Mouse (Mus musculus) lung, postnatal 0 days (tissue): ENCODE measurements around the gene Gm21693. TPM values are rescaled to one million over a fixed set of nuclear protein-coding genes. Genes with fewer than 3 reads are reported as not detected.
"Not testable (repeated sequence)": the region's sequence is repeated elsewhere in the genome, so short reads cannot be mapped to it uniquely, and the experiment has no call there.

Experiments used
- ATAC-seq: fragments of 200-750 bp; cut with Nextera tagmentation; 2 replicates; pipeline ENCODE4 v1.8.0; 2017; ENCODE audit warnings: moderate library complexity
- DNase-seq: peaks from one replicate; pipeline ENCODE4 v3.0.0-alpha.2; 2016; ENCODE audit warnings: low spot score
- H3K27ac ChIP-seq: fragments of 300-500 bp; sonication (generic); 2 replicates; pipeline ENCODE4 v1.5.1; 2014; ENCODE audit warnings: antibody characterized with exemption, mild to moderate bottlenecking, low read length, mixed read lengths
- H3K27me3 ChIP-seq: fragments of 300-500 bp; sonication (generic); replicated peaks from 2 replicates; pipeline ENCODE4 v1.6.1; 2014; ENCODE audit warnings: low read length, mixed read lengths; ENCODE audit not compliant: insufficient read depth
- H3K36me3 ChIP-seq: fragments of 300-500 bp; sonication (generic); 2 replicates; pipeline ENCODE4 v1.6.1; 2014; ENCODE audit warnings: low read length, mixed read lengths; ENCODE audit not compliant: insufficient read depth
- H3K4me1 ChIP-seq: fragments of 300-500 bp; sonication (generic); 2 replicates; pipeline ENCODE4 v1.6.1; 2014; ENCODE audit warnings: antibody characterized with exemption, low read depth, low read length, mixed read lengths; ENCODE audit not compliant: insufficient read depth
- H3K4me2 ChIP-seq: fragments of 300-500 bp; sonication (generic); replicated peaks from 2 replicates; pipeline ENCODE4 v1.6.1; 2014; ENCODE audit warnings: low read depth, mild to moderate bottlenecking, low read length, moderate library complexity, mixed read lengths
- H3K4me3 ChIP-seq: fragments of 300-500 bp; sonication (generic); 2 replicates; pipeline ENCODE4 v1.5.1; 2014; ENCODE audit warnings: low read depth, low read length
- H3K9ac ChIP-seq: fragments of 300-500 bp; sonication (generic); replicated peaks from 2 replicates; pipeline ENCODE4 v1.6.1; 2014; ENCODE audit warnings: low read depth, mild to moderate bottlenecking
- H3K9me3 ChIP-seq: fragments of 300-500 bp; sonication (generic); 2 replicates; pipeline ENCODE4 v1.6.1; 2016; ENCODE audit warnings: low read length, mixed read lengths
- WGBS: fragments of 180-500 bp; shearing (Covaris S2); extraction: QIAGEN DNeasy Blood & Tissue Kit; methylation state at CpG from one replicate; pipeline ENCODE4 v1.1.7; 2014; 5-methylcytosine and 5-hydroxymethylcytosine counted together
- polyA plus RNA-seq: library from polyadenylated mRNA; unstranded; fragments of >200 nt; fragmentation: Nextera tagmentation; extraction: Ambion mirVana; gene quantifications from 2 replicates; pipeline ENCODE4 v1.2.1, GENCODE M21; 2015

Gene Gm21693
- polyA plus RNA-seq = not detected in 2 replicates

DNA sequence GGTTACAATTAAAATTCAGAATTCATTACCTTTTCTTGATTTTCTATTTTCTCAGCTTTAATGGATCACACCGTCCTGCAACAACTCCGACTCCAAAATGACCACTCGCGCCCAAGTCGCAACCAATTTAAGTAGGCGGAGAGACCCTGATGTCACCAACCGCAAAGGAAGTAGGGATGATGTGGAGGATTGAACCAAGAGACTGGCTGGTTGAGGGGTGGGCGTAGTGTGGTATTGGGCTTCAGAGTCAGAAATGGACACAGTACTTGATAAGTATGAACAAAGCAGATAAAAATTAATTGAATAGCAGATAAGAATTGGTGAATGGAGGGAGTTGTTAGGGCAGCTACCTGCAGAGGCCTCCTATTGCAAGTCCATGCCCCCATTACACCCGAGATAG lies at the start of gene Gm21693:
Gene Gm21693, minus strand, starts transcription at position 101 of the 400 bp plus-strand sequence.
- not testable (repeated sequence) for H3K27me3 ChIP-seq, H3K9me3 ChIP-seq, H3K4me1 ChIP-seq, H3K27ac ChIP-seq, DNase-seq, H3K4me2 ChIP-seq, H3K9ac ChIP-seq, H3K36me3 ChIP-seq, ATAC-seq, H3K4me3 ChIP-seq
- no CpG with 5 or more reads among the region's 9 CpGs for WGBS

DNA sequence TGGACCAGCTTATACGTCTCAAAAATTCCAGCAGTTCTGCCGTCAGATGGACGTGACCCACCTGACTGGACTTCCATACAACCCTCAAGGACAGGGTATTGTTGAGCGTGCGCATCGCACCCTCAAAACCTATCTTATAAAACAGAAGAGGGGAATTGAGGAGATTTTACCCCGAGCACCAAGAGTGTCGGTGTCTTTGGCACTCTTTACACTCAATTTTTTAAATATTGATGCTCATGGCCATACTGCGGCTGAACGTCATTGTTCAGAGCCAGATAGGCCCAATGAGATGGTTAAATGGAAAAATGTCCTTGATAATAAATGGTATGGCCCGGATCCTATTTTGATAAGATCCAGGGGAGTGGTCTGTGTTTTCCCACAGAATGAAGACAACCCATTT lies 4.5 kb downstream of the Gm21693 start:
- H3K27me3 ChIP-seq, H3K36me3 ChIP-seq, H3K4me2 ChIP-seq, ATAC-seq, DNase-seq, H3K4me3 ChIP-seq, H3K4me1 ChIP-seq, H3K27ac ChIP-seq, H3K9ac ChIP-seq, H3K9me3 ChIP-seq: not testable (repeated sequence)
- WGBS = 100% methylated on average over 1 of the region's 11 CpGs

DNA sequence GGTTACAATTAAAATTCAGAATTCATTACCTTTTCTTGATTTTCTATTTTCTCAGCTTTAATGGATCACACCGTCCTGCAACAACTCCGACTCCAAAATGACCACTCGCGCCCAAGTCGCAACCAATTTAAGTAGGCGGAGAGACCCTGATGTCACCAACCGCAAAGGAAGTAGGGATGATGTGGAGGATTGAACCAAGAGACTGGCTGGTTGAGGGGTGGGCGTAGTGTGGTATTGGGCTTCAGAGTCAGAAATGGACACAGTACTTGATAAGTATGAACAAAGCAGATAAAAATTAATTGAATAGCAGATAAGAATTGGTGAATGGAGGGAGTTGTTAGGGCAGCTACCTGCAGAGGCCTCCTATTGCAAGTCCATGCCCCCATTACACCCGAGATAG lies 38.8 kb downstream of the Gm21693 start, which contains the start of gene Gm21677:
Gene Gm21677, minus strand, starts transcription at position 101 of the 400 bp plus-strand sequence.
- no CpG with 5 or more reads among the region's 9 CpGs for WGBS
- H3K9ac ChIP-seq, ATAC-seq, DNase-seq, H3K27me3 ChIP-seq, H3K4me2 ChIP-seq, H3K9me3 ChIP-seq, H3K27ac ChIP-seq, H3K4me3 ChIP-seq, H3K36me3 ChIP-seq, H3K4me1 ChIP-seq: not testable (repeated sequence)

Other genes starting within 250 kb of the Gm21693 start
- not detected in 2 replicates for gene Gm21677, start 38.9 kb downstream of the Gm21693 start, polyA plus RNA-seq
- gene Gm21704, start 64.8 kb upstream of the Gm21693 start, polyA plus RNA-seq = not detected in 2 replicates
- gene Gm21708, start 64.8 kb upstream of the Gm21693 start, polyA plus RNA-seq = not detected in 2 replicates